Mouse (Mus musculus): ENCODE results near the gene Procr. TPM values are rescaled to one million over a fixed set of nuclear protein-coding genes. Genes with fewer than 3 reads are reported as not detected.

Procr gene
- total and polyA plus RNA-seq, 3 experiments, result 14.8 to 66.2 (median 64.5) TPM

GRCm38 (mm10) chr2:155804053-155804452 lies 53.1 kb downstream of the Procr start:
- DNase-seq, result no peak

Other genes starting within 250 kb of the Procr start
- 100 to 1,000 TPM in 1 of 2 experiments, 10 to 100 TPM in 1; 48.7 to 109 TPM for gene Acss2, start 233.2 kb upstream of the Procr start, total RNA-seq (2021)
- gene Acss2, start 233.2 kb upstream of the Procr start, polyA plus RNA-seq (2012; rRNA removed), result 94.0 and 98.6 TPM in 2 replicates
- 1 to 10 TPM; 3.4 to 5.8 TPM for gene Ggt7, start 232.9 kb upstream of the Procr start, total RNA-seq (2021)
- 22.5 and 23.3 TPM in 2 replicates for gene Ggt7, start 232.9 kb upstream of the Procr start, polyA plus RNA-seq (2012; rRNA removed)
- 10 to 100 TPM; 53.7 to 98.5 TPM for gene Gss, start 158.3 kb upstream of the Procr start, total RNA-seq (2021)
- 67.6 and 101 TPM in 2 replicates for gene Gss, start 158.3 kb upstream of the Procr start, polyA plus RNA-seq (2012; rRNA removed)
- gene Myh7b, start 139.9 kb upstream of the Procr start, total RNA-seq (2021), result under 1 TPM; 0.10 to 0.20 TPM
- 0.40 TPM in 1 of 2 replicates, not detected in the other for gene Myh7b, start 139.9 kb upstream of the Procr start, polyA plus RNA-seq (2012; rRNA removed)
- gene Trpc4ap, start 58.7 kb upstream of the Procr start, total RNA-seq (2021), result 100 to 1,000 TPM; 125 to 152 TPM
- 205 and 228 TPM in 2 replicates for gene Trpc4ap, start 58.7 kb upstream of the Procr start, polyA plus RNA-seq (2012; rRNA removed)
- gene Edem2, start 21.6 kb upstream of the Procr start, total RNA-seq (2021), result 10 to 100 TPM; 43.3 to 45.9 TPM
- gene Edem2, start 21.6 kb upstream of the Procr start, polyA plus RNA-seq (2012; rRNA removed), result 75.3 and 82.1 TPM in 2 replicates
- gene Gm17581, start 15.3 kb upstream of the Procr start, total RNA-seq (2021), result not detected
- gene Gm17581, start 15.3 kb upstream of the Procr start, polyA plus RNA-seq (2012; rRNA removed), result not detected in 2 replicates
- gene Mmp24, start 24.2 kb downstream of the Procr start, total RNA-seq (2021), result 1 to 10 TPM; 1.2 to 1.9 TPM
- 1.4 and 2.0 TPM in 2 replicates for gene Mmp24, start 24.2 kb downstream of the Procr start, polyA plus RNA-seq (2012; rRNA removed)
- gene BC029722, start 68.3 kb downstream of the Procr start, total RNA-seq (2021), result 100 to 1,000 TPM; 235 to 249 TPM
- 733 and 890 TPM in 2 replicates for gene BC029722, start 68.3 kb downstream of the Procr start, polyA plus RNA-seq (2012; rRNA removed)
- 100 to 1,000 TPM; 145 to 164 TPM for gene Eif6, start 75.8 kb downstream of the Procr start, total RNA-seq (2021)
- gene Eif6, start 75.8 kb downstream of the Procr start, polyA plus RNA-seq (2012; rRNA removed), result 183 and 185 TPM in 2 replicates
- gene Fam83c, start 83.7 kb downstream of the Procr start, total RNA-seq (2021), result under 1 TPM in 1 of 2 experiments, not detected in 1; 0.10 TPM
- 0.03 and 0.04 TPM in 2 replicates for gene Fam83c, start 83.7 kb downstream of the Procr start, polyA plus RNA-seq (2012; rRNA removed)
- gene Uqcc1, start 179.2 kb downstream of the Procr start, total RNA-seq (2021), result 100 to 1,000 TPM; 103 to 138 TPM
- gene Uqcc1, start 179.2 kb downstream of the Procr start, polyA plus RNA-seq (2012; rRNA removed), result 20.3 and 25.0 TPM in 2 replicates
- not detected for gene Gm15557, start 189.6 kb downstream of the Procr start, total RNA-seq (2021)
- not detected in 2 replicates for gene Gm15557, start 189.6 kb downstream of the Procr start, polyA plus RNA-seq (2012; rRNA removed)
- 1 to 10 TPM in 1 of 2 experiments, under 1 TPM in 1; 0.14 to 1.7 TPM for gene Gdf5, start 194.2 kb downstream of the Procr start, total RNA-seq (2021)
- 0.31 and 0.39 TPM in 2 replicates for gene Gdf5, start 194.2 kb downstream of the Procr start, polyA plus RNA-seq (2012; rRNA removed)
- gene Cep250, start 205.3 kb downstream of the Procr start, total RNA-seq (2021), result 10 to 100 TPM in 1 of 2 experiments, 1 to 10 TPM in 1; 6.1 to 11.9 TPM
- gene Cep250, start 205.3 kb downstream of the Procr start, polyA plus RNA-seq (2012; rRNA removed), result 5.2 and 9.4 TPM in 2 replicates